ENCODE assay signal across 8 mouse cellular contexts in genomic region chr19:4125741-4126696, GRCm38 (mm10). TPM values are rescaled to one million over a fixed set of nuclear protein-coding genes. Genes with fewer than 3 reads are reported as not detected.
DNase-seq lines count a peak whose midpoint lies in the region; ATAC-seq lines count a peak whose summit lies in the region.

TSS of gene Aip (minus strand) at chr19:4125858.

- peak; percentile 99 for DNase-seq in CD4-positive, CD25-positive, alpha-beta regulatory T cell, adult 2 months (ENCODE audit: low read depth, low spot score)
- DNase-seq in fibroblast of lung, adult 2 months (ENCODE audit: low read depth) = peak; percentile 94
- peak; percentile 99 for DNase-seq in kidney, postnatal 14 days
- DNase-seq in liver, embryonic 13.5 days = peak; percentile 99
- peak; percentile 97 for DNase-seq in neural tube, embryonic 10.5 days (ENCODE audit: extremely low spot score, low spot score)

- H3K9ac ChIP-seq in heart, embryonic 14.5 days (ENCODE audit: low read length) = peak within 1 kb of the TSS; percentile 94
- peak within 1 kb of the TSS; percentile 92 for H3K9ac ChIP-seq in liver, embryonic 13.5 days
- H3K9ac ChIP-seq in stomach, embryonic 16.5 days (ENCODE audit: low read length) = peak within 1 kb of the TSS; percentile 82

- peak within 1 kb of the TSS; percentile 63 for H3K27ac ChIP-seq in brown adipose tissue, adult 24 weeks (replicated peaks; ENCODE audit: low read depth, low read length)
- peak within 1 kb of the TSS in 1 of 2 experiments; percentile 51; a peak in 1 of 4 replicates for H3K27ac ChIP-seq in heart, embryonic 14.5 days (replicated peaks in 1 of 2; ENCODE audit: control insufficient read depth in 1 of 2, insufficient read depth in 1 of 2, low read depth in 2 of 2, low read length in 2 of 2)
- H3K27ac ChIP-seq in liver, embryonic 13.5 days = peak within 1 kb of the TSS; percentile 86
- peak within 1 kb of the TSS; percentile 16 for H3K27ac ChIP-seq in stomach, embryonic 16.5 days (ENCODE audit: low read length)

- H3K27me3 ChIP-seq in heart, embryonic 14.5 days (ENCODE audit: control insufficient read depth, insufficient read depth, low read length) = no peaks in the 10 kb centered on the region
- no peaks in the 10 kb centered on the region for H3K27me3 ChIP-seq in liver, embryonic 13.5 days
- H3K27me3 ChIP-seq in stomach, embryonic 16.5 days (ENCODE audit: control insufficient read depth, insufficient read depth, low read length) = no peaks in the 10 kb centered on the region

- 1% methylated on average over 59 of the region's 64 CpGs for whole genome bisulfite sequencing in heart, embryonic 14.5 days
- 2% methylated on average over 59 of the region's 64 CpGs for whole genome bisulfite sequencing in liver, embryonic 13.5 days (ENCODE audit: insufficient replicate concordance)
- whole genome bisulfite sequencing in stomach, embryonic 16.5 days = under 1% methylated on average over 60 of the region's 64 CpGs

- peaks cover 31% of the 10 kb centered on the region for H3K36me3 ChIP-seq in heart, embryonic 14.5 days (ENCODE audit: control insufficient read depth, insufficient read depth, low read length)
- H3K36me3 ChIP-seq in liver, embryonic 13.5 days = peaks cover 28% of the 10 kb centered on the region
- H3K36me3 ChIP-seq in stomach, embryonic 16.5 days (ENCODE audit: control insufficient read depth, insufficient read depth, low read length) = 0 out of 2 replicates have a peak, but pooled peaks cover 12% of the 10 kb centered on the region

- peaks cover 8% of the 10 kb centered on the region for H3K4me1 ChIP-seq in brown adipose tissue, adult 24 weeks (ENCODE audit: control insufficient read depth, insufficient read depth, insufficient read length, low read length)
- peaks cover 13 to 22% of the 10 kb centered on the region in 2 experiments for H3K4me1 ChIP-seq in heart, embryonic 14.5 days (ENCODE audit: control insufficient read depth in 2 of 2, insufficient read depth in 2 of 2, low read length in 2 of 2)
- H3K4me1 ChIP-seq in liver, embryonic 13.5 days (replicated peaks) = peaks cover 88% of the 10 kb centered on the region
- peaks cover 7% of the 10 kb centered on the region for H3K4me1 ChIP-seq in stomach, embryonic 16.5 days (ENCODE audit: control insufficient read depth, insufficient read depth, low read length)

- ATAC-seq in heart, embryonic 14.5 days (ENCODE audit: insufficient number of reproducible peaks, insufficient read depth, low FRiP score, low read depth) = peak; percentile 97
- ATAC-seq in liver, embryonic 13.5 days (ENCODE audit: low read depth) = peak; percentile 91
- peak; percentile 95 for ATAC-seq in stomach, embryonic 16.5 days (ENCODE audit: insufficient read depth, low FRiP score)

- H3K4me2 ChIP-seq in heart, embryonic 14.5 days (ENCODE audit: low read length) = peak within 1 kb of the TSS; percentile 87
- peak within 1 kb of the TSS; percentile 75 for H3K4me2 ChIP-seq in liver, embryonic 13.5 days
- H3K4me2 ChIP-seq in stomach, embryonic 16.5 days (ENCODE audit: low read depth, low read length) = peak within 1 kb of the TSS; percentile 68

- peak within 1 kb of the TSS; percentile 92 for H3K4me3 ChIP-seq in brown adipose tissue, adult 24 weeks (ENCODE audit: insufficient read depth, low read depth, low read length)
- peak within 1 kb of the TSS; percentile 70 to 87 for H3K4me3 ChIP-seq in heart, embryonic 14.5 days (ENCODE audit: control insufficient read depth in 1 of 2, insufficient read depth in 1 of 2, low read depth in 1 of 2, low read length in 2 of 2)
- H3K4me3 ChIP-seq in liver, embryonic 13.5 days (replicated peaks) = peak within 1 kb of the TSS; percentile 82
- peak within 1 kb of the TSS; percentile 60 for H3K4me3 ChIP-seq in stomach, embryonic 16.5 days (replicated peaks; ENCODE audit: low read length)

- no peaks in the 10 kb centered on the region for H3K9me3 ChIP-seq in heart, embryonic 14.5 days (ENCODE audit: control insufficient read depth, low read length)
- no peaks in the 10 kb centered on the region for H3K9me3 ChIP-seq in liver, embryonic 13.5 days (replicated peaks)
- H3K9me3 ChIP-seq in stomach, embryonic 16.5 days (replicated peaks; ENCODE audit: control insufficient read depth, low read length) = no peaks in the 10 kb centered on the region

RNA-seq across cellular contexts. Expression of gene Aip, which starts in this region (rescaled TPM):
- polyA plus RNA-seq in brown adipose tissue, adult 24 weeks (2012; ENCODE audit: insufficient read depth, insufficient read length, missing spikeins) = 62.7 and 65.2 TPM in 2 replicates
- polyA plus RNA-seq in heart, embryonic 14.5 days (2014; fragmentation: Nextera tagmentation; extraction: Ambion mirVana) = 87.3 and 100 TPM in 2 replicates
- polyA plus RNA-seq in liver, embryonic 13.5 days (2015; fragmentation: Nextera tagmentation; extraction: Ambion mirVana) = 37.7 and 38.9 TPM in 2 replicates
- polyA plus RNA-seq in stomach, embryonic 16.5 days (2015; fragmentation: Nextera tagmentation; extraction: Ambion mirVana) = 86.9 and 90.8 TPM in 2 replicates
